Mouse (Mus musculus) mouse trophoblast stem cell (cell line): ENCODE results near the gene Mrm1.

Source experiments
- in situ Hi-C, 2 experiments: fragments of 300-500 bp; cut with MseI, MboI; formaldehyde crosslinking; loops; 2 replicates in 1 of 2; 3 replicates in 1 of 2; pipeline ENCODE4 v1.15.1; 2025

Gene Mrm1

DNA sequence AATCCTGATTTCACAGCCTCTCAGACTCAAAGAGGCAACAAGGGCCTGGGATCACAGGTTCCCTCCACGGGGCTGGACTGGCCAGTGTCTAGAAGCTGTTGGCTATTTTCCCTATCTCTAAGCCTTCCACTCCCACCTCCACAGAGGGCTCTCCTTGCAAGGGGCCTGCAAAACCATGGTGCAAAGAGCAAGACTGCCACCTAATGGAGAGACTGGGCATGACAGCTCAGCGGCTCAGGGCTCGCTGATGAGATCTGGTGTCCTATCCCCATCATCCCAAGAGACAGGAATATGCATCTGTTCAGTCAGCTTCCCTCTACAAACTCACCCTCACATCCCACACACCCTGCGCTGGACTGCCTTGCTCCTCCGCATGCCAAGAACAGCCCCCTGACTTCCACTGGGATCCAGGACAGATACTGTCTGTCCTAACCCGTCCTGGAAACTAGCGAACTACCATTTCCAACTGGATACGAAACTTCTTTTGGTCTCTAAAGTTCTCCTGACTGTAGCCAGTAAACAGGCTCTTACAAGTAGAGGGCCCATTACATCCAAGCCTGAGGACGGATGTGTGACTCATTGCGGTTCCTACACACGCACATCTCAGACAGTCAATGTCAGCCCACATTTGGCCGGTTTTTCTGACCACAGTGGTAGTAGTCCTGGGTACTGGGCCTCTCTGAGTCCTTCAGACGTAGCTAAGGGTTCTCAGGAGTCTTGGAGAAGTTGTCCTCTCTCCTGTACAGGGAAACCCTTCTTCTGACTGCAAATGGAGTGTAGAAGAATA, 5.4 kb downstream of the Mrm1 start:
- in situ Hi-C loops, result no loop called here

DNA sequence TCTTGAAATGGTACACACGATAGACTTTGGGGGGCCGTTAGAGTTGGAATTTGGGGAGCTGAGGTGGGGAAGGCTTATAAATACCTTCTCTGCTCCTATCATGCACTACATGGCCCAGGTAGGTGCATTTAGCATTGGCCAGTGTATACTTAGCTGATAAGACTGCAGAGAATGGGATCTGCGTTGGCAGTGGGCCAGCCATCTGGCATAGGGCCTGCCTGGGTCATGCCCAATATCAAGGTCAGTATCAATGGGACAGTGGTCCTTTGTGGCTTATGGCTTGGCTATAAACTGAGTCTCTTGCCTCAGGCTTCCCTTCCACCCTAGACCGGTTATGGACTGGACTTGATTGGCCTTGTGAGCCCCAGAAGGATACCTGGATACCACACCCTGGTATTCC, 14.9 kb downstream of the Mrm1 start:
- in situ Hi-C loops, result loop anchor here in 1 of 2 experiments (10.0 kb wide), 1 partner anchor 380 kb away; no protein-coding TSS in a partner anchor

DNA sequence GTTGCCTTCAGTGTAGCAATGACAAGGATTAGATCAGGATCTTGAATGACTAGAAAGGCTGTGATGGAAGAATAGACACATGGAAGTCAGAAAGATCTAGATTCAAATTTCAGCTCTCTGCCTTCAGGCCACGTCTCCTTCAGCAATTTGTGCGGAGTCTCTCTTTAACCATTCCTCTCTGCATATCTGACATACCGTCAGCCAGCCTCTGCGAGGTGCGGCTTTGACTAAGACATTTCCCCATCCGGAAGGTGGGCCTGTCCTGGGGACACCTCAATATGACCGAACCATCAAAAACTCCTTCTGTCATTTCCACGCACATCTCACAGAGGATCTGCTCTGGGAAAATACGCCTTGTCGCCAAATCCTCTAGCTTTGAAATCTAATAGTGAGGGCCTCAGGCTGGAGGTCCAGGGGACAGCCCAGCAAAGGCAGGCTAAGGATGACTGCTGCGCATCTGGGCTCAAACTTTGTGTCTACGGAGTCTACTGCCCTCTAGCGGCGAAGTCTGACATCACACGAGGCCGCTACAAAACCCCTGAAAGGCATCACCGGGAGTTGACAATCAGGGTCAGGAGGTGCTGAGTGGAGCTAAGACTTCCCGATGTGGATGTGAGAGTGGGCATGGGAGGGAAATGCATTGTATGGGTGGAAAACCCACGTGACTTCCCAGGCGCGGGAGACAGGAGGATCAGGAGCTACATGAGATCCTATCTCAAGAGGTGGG, 21.5 kb downstream of the Mrm1 start:
- in situ Hi-C loops, result loop anchor here in 1 of 2 experiments (10.0 kb wide), 1 partner anchor 293 kb away; no protein-coding TSS in a partner anchor

DNA sequence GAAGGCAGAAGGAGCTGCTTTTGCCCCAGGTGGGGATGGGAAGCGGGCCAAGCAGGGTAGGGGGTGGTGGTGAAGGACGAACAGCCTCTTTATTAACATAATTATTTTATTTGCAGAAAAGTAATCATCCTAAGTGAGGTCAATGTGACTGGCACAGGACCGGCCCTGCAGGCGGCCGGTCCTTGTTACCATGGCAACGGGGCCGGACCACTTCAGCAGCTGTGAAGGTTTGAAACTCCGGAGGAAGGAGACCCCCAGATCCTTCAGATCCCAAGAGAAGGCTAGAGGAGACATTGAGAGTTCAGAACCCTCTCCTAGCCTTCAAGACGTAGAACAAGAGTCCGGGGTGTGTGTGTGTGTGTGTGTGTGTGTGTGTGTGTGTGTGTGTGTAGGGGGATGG, 22.3 kb downstream of the Mrm1 start:
- in situ Hi-C loops, result loop anchor here in 1 of 2 experiments (10.0 kb wide), 1 partner anchor 292 kb away; no protein-coding TSS in a partner anchor

DNA sequence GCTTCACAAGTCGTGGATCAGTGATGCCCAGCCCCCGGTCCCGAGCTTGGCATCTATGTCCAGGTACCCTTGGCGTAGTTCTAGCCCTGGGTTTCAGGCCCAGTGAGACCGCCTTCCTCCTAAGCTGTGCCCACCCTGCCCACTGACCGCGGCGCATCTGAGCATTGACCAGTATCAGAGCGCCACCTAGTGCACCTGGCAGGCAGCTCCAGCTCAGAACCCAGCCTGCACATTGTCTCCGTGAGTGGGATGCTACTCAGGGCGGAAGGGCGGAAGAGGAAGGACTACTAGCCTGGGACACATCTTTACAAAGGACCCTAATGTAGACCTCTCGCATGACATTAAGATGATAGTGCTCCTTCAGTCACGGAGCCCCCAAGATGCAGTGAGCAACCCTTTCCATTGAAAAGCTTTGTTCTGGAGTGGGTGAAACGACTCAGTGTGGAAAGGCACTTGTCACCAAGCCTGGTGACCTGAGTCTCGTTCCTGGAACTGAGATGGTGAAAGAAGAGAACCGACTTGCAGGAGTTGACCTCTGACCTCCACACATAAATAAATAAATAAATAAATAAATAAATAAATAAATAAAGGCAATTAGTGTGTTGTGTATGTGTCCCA, 24.7 kb downstream of the Mrm1 start:
- in situ Hi-C loops, result loop anchor here in 1 of 2 experiments (10.0 kb wide), 1 partner anchor 290 kb away; no protein-coding TSS in a partner anchor

DNA sequence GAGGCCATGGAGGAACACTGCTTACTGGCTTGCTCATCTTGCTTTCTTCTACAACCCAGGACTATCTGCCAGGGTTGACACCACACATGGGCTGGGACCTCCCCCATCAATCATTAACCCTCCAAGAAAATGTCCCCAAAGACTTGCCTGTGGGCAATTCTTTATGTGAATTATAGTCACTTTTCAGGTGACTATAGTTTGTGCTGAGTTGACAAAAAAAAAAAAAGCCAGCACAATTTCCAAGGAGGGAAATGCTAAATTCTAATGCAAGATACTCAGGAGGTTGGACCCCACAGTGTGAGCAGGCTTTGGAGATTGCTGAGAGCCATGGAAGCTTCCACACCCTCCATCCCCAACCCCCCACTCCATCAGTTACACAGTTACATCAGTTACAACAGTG, 25.8 kb downstream of the Mrm1 start:
- in situ Hi-C loops, result loop anchor here in 1 of 2 experiments (10.0 kb wide), 1 partner anchor 289 kb away; no protein-coding TSS in a partner anchor

DNA sequence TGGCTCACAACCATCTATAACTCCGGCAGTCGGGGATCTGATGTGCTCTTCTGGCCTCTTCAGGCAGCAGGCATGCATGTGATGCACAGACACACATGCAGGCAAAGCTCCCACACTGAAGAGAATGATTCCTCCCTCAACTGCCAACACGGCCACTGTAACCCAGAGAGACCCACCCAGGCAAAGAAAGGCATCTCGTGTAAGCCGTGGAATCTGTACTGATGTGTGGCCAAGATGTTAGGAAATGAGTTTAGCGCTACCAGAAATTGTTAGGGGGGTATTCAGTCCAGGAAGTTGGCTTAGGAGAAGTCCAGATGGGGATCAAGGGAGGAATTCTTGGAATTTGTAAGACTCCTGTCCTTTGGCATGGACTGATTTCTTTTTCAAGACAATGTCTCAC, 28.9 kb downstream of the Mrm1 start:
- in situ Hi-C loops, result loop anchor here in 1 of 2 experiments (10.0 kb wide), 1 partner anchor 286 kb away; no protein-coding TSS in a partner anchor

DNA sequence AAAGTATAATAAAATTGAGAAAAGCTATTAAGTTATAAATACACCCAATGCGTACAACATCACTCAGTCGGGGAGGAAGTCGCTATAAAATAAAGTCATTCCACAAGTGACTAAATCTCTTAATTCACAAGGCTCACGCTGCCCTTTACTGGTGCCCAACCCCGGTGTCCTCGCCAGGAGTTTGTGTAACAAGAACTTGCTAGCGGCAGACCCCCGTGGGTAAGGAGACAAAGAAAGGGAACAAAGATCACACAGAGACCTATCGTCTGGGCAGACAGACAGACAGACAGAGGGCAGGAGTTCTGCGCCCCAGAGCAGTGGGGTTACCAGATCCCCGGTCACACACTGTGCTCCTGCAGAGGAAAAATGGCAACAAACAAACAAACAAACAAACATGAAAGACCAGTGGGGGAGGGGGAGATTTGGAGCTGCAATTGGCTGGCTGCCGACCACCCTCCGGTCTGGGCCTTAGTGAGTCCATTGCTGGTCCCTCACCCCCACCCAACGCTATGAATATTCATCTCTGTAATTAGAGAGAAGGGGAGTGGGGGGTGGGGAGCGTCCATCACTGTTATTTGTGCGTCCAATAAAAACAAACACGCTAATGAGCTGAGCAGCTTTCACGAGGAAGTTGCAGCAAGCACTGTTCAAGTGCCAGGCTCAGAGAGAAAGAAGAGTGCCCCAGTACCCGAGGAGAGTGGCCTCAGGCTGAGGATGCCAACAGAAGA, 39.0 kb downstream of the Mrm1 start:
- in situ Hi-C loops, result no loop called here

DNA sequence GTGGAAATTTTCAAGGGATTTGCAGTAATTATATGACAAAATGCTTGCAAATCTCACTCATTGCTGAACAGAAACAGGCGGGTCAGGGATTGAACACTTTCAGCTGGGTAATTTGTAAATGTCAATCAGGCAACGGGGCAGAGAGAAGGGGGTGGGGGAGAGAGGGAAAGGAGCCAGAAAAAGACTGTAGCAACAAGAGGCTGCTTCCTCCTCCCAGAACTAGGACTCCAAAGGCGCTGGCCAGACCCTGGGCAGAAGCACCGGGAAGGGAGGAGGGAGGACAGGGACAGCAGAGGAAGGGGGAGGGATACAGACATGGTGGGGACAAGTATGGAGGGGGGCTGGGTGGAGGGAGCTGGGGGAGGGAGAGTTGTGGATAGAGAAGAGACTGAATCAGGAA, 43.8 kb downstream of the Mrm1 start:
- in situ Hi-C loops, result no loop called here

DNA sequence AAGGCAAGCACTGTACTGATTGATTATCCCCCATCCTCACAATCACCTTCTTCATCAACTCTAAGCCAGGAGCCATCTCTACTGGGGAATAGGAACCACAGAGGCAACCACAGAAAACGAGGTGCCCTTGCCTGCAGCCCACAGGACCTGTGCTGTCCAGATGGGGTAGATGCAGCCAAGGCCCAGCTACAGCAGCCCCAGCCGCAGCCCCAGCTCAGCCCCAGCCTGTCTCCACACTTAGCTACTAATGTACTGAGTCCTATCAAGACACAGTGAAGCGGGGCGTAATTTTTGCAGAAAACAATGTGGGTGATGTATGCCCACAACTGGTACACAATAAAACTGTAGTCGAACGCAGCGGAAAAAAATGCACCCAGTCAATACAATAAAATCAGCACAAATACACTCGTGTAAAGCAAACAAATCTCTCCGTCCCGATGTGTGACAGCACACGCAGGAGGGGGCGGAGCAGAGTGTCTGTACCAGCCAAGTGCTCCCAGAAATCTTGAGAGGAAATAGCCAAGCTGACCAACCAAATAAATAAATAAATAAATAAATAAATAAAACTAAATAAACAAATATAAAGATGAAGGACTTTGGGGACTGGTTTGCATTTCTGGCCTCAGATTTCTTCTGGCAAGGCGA, 44.3 kb downstream of the Mrm1 start:
- in situ Hi-C loops, result no loop called here

DNA sequence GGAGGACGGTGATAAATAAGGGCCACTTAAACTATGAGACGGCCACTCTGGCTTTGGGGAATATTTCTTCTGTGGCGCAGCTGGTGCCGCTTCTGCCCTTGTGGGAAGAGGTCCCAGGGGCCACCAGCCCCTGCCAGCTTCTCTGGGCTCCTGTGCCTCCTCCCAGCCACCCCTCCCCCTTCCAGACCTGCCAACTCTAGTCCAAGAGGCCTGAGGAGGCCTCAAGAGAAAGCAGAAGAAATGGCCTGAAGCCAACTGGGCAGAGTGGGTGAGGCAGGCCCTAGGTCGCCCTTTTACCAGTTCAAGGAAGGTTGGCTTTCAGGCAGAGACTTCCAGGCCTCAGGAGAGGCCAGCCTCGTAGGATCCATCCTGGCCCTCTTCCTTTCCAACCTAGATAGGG, 51.4 kb downstream of the Mrm1 start:
- in situ Hi-C loops, result no loop called here

DNA sequence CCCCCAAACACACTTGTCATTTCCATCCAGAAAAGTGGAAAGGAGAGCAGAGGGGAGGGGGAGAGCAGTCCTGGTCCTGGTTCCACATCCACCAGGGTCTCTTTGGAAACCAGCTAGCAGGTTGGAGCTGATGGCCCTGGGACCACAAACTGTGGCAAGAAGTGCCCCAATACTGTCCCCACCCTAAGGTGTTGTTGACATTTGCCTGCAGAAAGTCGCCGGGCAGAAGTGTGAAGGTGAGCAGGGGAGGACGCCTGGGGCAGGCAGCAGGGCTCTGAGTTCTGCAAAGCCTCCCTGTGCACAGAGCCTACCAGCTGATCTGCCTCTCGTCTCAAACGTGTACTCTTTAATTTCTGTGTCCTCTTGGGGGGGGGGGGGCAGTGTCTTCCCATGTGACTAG, 54.2 kb downstream of the Mrm1 start:
- in situ Hi-C loops, result no loop called here

DNA sequence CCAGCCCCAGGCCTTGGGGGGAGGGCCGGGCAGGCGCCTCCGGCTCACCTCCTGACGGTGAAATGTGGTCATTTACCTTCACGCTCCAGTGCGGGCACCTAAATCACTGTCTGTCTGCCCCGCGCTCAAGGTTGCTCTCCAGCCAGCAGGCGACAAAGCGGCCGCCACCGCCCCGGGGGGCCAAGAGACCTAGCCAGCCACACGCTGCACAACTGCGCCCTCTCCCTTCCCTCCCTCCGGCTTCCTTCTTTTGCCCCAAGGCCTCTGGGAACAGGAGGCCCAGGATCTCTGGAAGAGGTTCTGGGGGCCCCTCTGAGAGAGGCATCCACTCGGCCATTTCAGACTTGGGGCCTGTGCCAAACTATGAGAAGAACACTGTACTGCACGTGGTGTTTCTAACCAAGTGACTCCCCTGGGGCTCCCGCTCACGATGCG, 54.8 kb downstream of the Mrm1 start:
- in situ Hi-C loops, result no loop called here

DNA sequence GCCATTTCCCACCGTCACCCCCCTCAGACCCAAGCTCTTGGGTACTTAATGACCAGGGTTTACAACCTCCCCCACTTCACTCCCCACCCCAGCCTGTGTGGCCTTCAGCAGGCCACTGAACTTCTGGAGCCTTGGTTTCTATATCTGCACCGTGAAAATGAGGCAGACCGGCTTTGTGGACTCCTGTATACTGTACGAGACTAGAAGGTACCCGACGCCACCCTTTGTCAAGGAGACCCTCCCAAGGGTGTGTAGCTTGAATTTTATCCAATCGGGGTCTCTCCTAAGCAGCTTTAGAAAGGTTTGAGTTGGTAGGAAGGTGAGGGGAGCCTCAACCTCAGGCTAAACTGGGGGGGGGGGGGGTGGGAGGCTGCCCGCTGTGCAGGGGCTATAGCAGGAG, 55.2 kb downstream of the Mrm1 start:
- in situ Hi-C loops, result no loop called here
